Mouse (Mus musculus): ENCODE data around the gene Mical2. TPM values are rescaled to one million over a fixed set of nuclear protein-coding genes. Genes with fewer than 3 reads are reported as not detected.

Mical2 gene
- total and polyA plus RNA-seq, 2 experiments from 2014 or later, result 18.3 to 28.6 TPM

GRCm38 (mm10) chr7:112241211-112241944, 15.7 kb downstream of the Mical2 start:
- ATAC-seq (peak; percentile 70), DNase-seq (peak; percentile 39)
- Histone ChIP-seq H3K36me3 (ENCODE audit: insufficient read depth) (peaks cover 2% of the 10 kb centered on the region; the same call in 1 of the 2 replicates), H3K27me3 (ENCODE audit: insufficient read depth, low read length) (no peaks in the 10 kb centered on the region), H3K4me1 (ENCODE audit: insufficient read depth) (no peaks in the 10 kb centered on the region), H3K9ac (no peak overlapping the region), H3K4me2 (ENCODE audit: low read depth) (no peak overlapping the region), H3K27ac (ENCODE audit: low read depth, low read length) (peak overlapping the region; percentile 62), H3K4me3 (ENCODE audit: low read depth, low read length) (no peak overlapping the region), H3K9me3 (ENCODE audit: low read length) (no peaks in the 10 kb centered on the region)
- 38% methylated on average over 8 of the region's 8 CpGs for WGBS
- TF ChIP-seq CTCF (IDR thresholded peaks at IDR 0.05; ENCODE audit: low read depth), result no peak

- Histone ChIP-seq H3K9ac (no peak overlapping the region), H3K27ac (ENCODE audit: low read depth, low read length) (peak overlapping the region; percentile 62), H3K4me1 (ENCODE audit: insufficient read depth) (no peaks in the 10 kb centered on the region), H3K9me3 (ENCODE audit: low read length) (no peaks in the 10 kb centered on the region), H3K36me3 (ENCODE audit: insufficient read depth) (peaks cover 2% of the 10 kb centered on the region; the same call in 1 of the 2 replicates), H3K4me2 (ENCODE audit: low read depth) (no peak overlapping the region), H3K4me3 (ENCODE audit: low read depth, low read length) (no peak overlapping the region), H3K27me3 (ENCODE audit: insufficient read depth, low read length) (no peaks in the 10 kb centered on the region)
- no peak for TF ChIP-seq CTCF (IDR thresholded peaks at IDR 0.05; ENCODE audit: low read depth)
- ATAC-seq (peak; percentile 81), DNase-seq (peak; percentile 79)
- WGBS, result 49% methylated on average over 3 of the region's 3 CpGs
Measured at GRCm38 (mm10) chr7:112241945-112242329, 16.3 kb downstream of the Mical2 start.

- Histone ChIP-seq H3K4me1 (ENCODE audit: insufficient read depth) (no peaks in the 10 kb centered on the region), H3K27ac (ENCODE audit: low read depth, low read length) (peak overlapping the region; percentile 62; the same call in 1 of the 2 replicates), H3K4me2 (ENCODE audit: low read depth) (no peak overlapping the region), H3K36me3 (ENCODE audit: insufficient read depth) (no peaks in the 10 kb centered on the region), H3K9ac (no peak overlapping the region), H3K9me3 (ENCODE audit: low read length) (no peaks in the 10 kb centered on the region), H3K4me3 (ENCODE audit: low read depth, low read length) (no peak overlapping the region), H3K27me3 (ENCODE audit: insufficient read depth, low read length) (no peaks in the 10 kb centered on the region)
- ATAC-seq (no peak), DNase-seq (no peak)
- 60% methylated on average over 6 of the region's 6 CpGs for WGBS
- no peak for TF ChIP-seq CTCF (IDR thresholded peaks at IDR 0.05; ENCODE audit: low read depth)
Measured at GRCm38 (mm10) chr7:112242587-112242986, 16.9 kb downstream of the Mical2 start.

GRCm38 (mm10) chr7:112244071-112244470, 18.4 kb downstream of the Mical2 start:
- Histone ChIP-seq H3K36me3 (ENCODE audit: insufficient read depth) (no peaks in the 10 kb centered on the region), H3K9ac (no peak overlapping the region), H3K4me3 (ENCODE audit: low read depth, low read length) (no peak overlapping the region), H3K4me1 (ENCODE audit: insufficient read depth) (no peaks in the 10 kb centered on the region), H3K27me3 (ENCODE audit: insufficient read depth, low read length) (no peaks in the 10 kb centered on the region), H3K4me2 (ENCODE audit: low read depth) (no peak overlapping the region), H3K27ac (ENCODE audit: low read depth, low read length) (no peak overlapping the region), H3K9me3 (ENCODE audit: low read length) (no peaks in the 10 kb centered on the region)
- ATAC-seq (no peak), DNase-seq (no peak)
- TF ChIP-seq CTCF (IDR thresholded peaks at IDR 0.05; ENCODE audit: low read depth), result no peak
- WGBS, result 61% methylated on average over 2 of the region's 2 CpGs

GRCm38 (mm10) chr7:112244683-112245082, 19.0 kb downstream of the Mical2 start:
- Histone ChIP-seq H3K4me2 (ENCODE audit: low read depth) (no peak overlapping the region), H3K9ac (no peak overlapping the region), H3K4me3 (ENCODE audit: low read depth, low read length) (no peak overlapping the region), H3K36me3 (ENCODE audit: insufficient read depth) (no peaks in the 10 kb centered on the region), H3K9me3 (ENCODE audit: low read length) (no peaks in the 10 kb centered on the region), H3K27ac (ENCODE audit: low read depth, low read length) (no peak overlapping the region), H3K4me1 (ENCODE audit: insufficient read depth) (no peaks in the 10 kb centered on the region), H3K27me3 (ENCODE audit: insufficient read depth, low read length) (no peaks in the 10 kb centered on the region)
- DNase-seq (no peak), ATAC-seq (no peak)
- 38% methylated on average over 6 of the region's 6 CpGs for WGBS
- no peak for TF ChIP-seq CTCF (IDR thresholded peaks at IDR 0.05; ENCODE audit: low read depth)

GRCm38 (mm10) chr7:112245839-112246438, 20.3 kb downstream of the Mical2 start:
- DNase-seq (no peak), ATAC-seq (no peak)
- Histone ChIP-seq H3K36me3 (ENCODE audit: insufficient read depth) (no peaks in the 10 kb centered on the region), H3K27me3 (ENCODE audit: insufficient read depth, low read length) (no peaks in the 10 kb centered on the region), H3K9ac (no peak overlapping the region), H3K4me3 (ENCODE audit: low read depth, low read length) (no peak overlapping the region), H3K27ac (ENCODE audit: low read depth, low read length) (no peak overlapping the region), H3K9me3 (ENCODE audit: low read length) (no peaks in the 10 kb centered on the region), H3K4me2 (ENCODE audit: low read depth) (no peak overlapping the region), H3K4me1 (ENCODE audit: insufficient read depth) (no peaks in the 10 kb centered on the region)
- 84% methylated on average over 4 of the region's 4 CpGs for WGBS
- TF ChIP-seq CTCF (IDR thresholded peaks at IDR 0.05; ENCODE audit: low read depth), result no peak

GRCm38 (mm10) chr7:112246442-112246841, 20.8 kb downstream of the Mical2 start:
- TF ChIP-seq CTCF (IDR thresholded peaks at IDR 0.05; ENCODE audit: low read depth), result no peak
- Histone ChIP-seq H3K9me3 (ENCODE audit: low read length) (no peaks in the 10 kb centered on the region), H3K4me2 (ENCODE audit: low read depth) (no peak overlapping the region), H3K36me3 (ENCODE audit: insufficient read depth) (no peaks in the 10 kb centered on the region), H3K27ac (ENCODE audit: low read depth, low read length) (no peak overlapping the region), H3K4me3 (ENCODE audit: low read depth, low read length) (no peak overlapping the region), H3K4me1 (ENCODE audit: insufficient read depth) (no peaks in the 10 kb centered on the region), H3K9ac (no peak overlapping the region), H3K27me3 (ENCODE audit: insufficient read depth, low read length) (no peaks in the 10 kb centered on the region)
- WGBS, result 81% methylated on average over 4 of the region's 4 CpGs
- DNase-seq (no peak), ATAC-seq (no peak)
